Mouse (Mus musculus) cerebral cortex, adult 2 months (tissue): Measurements from ENCODE around the gene Timm8a2.

Experiments used
- WGBS: fragments of 180-500 bp; shearing (Covaris S2); methylation state at CpG from one replicate; pipeline ENCODE4 v1.1.7; 2018; 5-methylcytosine and 5-hydroxymethylcytosine counted together

Gene Timm8a2

DNA sequence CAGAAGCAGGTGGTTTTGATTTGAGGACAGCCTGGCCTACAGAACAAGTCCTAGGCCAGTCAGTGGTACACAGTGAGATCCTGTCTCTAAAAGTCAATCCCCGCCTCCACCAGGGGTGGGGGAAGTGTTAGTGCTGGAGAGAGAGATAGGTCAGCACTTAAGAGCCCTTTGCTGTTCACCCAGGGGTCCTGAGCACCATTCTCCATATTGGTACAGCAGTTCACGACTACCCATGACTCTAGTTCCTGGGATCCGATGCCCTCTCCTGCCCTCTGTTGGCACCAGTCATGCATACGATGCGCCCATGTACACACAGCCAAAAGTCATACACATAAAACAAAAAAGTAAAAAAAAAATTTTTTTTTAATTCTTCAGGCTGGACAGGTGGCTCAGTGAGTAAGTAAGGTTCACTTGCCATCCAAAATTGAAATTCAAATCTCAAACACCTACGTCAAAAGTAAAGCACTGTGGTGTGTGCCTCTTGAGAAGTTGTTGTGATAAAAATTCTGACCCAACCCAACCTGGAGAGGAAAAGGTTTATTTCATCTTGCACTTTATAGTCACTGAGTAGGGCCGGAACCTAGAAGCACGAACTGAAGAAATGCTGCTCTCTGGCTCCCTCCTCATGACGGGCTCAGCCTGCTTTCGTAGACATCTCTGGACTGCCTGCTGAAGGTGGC is 28.1 kb downstream of the Timm8a2 start:
- WGBS, result 91% methylated on average over 10 of the region's 10 CpGs

DNA sequence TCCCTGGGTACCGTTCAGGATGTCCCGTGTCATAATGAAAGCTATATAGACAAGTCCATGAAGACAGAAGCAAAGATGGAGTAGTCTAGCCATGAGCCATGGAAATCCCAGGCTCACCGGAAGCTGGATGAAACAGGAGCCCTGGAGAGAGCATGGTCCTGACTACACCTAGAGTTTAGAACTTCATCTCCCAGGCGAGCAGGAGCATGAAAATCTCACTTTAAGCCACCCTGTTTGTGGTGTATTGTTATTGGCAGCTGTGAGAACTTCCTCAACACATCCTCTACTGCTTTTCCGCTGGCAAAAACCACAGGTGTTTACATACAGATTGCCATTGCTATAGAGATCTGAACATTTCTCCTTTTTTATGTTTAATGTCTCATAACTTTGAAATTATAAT is 29.1 kb downstream of the Timm8a2 start:
- WGBS, result 77% methylated on average over 5 of the region's 5 CpGs

DNA sequence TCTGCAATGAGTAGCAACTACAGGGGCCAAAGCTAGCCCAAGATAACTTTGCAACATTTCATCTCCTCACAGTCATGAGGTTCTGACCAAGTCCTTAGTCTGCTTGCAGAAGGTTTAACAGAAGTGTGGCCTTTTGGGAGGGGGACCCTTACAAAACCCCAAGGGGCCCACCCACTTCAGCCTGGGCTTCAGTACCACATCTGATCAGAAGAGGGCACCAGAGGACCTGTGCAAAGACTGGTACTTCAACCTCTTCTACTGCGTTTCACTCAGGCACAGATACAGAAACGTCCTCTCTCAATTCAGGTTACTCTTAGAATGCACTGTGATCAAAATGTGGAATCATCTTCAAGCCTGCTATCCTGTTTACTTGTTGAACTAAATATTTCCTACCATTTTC is 30.0 kb downstream of the Timm8a2 start:
- 0% methylated on average over 2 of the region's 2 CpGs for WGBS

GRCm38 (mm10) chr14:122066243-122066642 is 31.8 kb downstream of the Timm8a2 start:
- 81% methylated on average over 4 of the region's 4 CpGs for WGBS

GRCm38 (mm10) chr14:122068036-122068435 is 33.6 kb downstream of the Timm8a2 start:
- 65% methylated on average over 3 of the region's 3 CpGs for WGBS

- 65% methylated on average over 11 of the region's 11 CpGs for WGBS
Observed at GRCm38 (mm10) chr14:122068801-122069695, 34.6 kb downstream of the Timm8a2 start.

DNA sequence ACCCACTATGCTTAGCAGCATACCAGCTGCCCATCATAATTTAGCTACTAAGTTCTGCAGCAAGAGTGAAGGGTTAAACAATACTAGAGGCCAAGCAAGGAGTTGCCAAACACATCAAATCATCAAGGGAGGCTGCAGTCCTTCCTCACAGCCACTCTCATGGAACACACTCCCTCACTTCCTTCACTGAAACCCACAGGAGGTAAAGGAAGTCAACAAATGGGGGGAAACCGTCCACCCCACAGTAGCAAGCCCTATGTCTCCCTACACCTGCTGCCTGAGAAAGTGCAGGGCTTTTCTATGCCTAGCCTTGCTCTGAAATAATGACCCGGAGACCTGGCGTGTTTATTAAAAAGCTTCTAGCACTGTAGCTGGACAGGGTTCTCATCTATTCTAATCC is 35.5 kb downstream of the Timm8a2 start:
- 80% methylated on average over 3 of the region's 3 CpGs for WGBS

- WGBS, result 95% methylated on average over 5 of the region's 5 CpGs
Observed at GRCm38 (mm10) chr14:122073422-122073821, 38.9 kb downstream of the Timm8a2 start.

- 60% methylated on average over 10 of the region's 10 CpGs for WGBS
Observed at GRCm38 (mm10) chr14:122074360-122074759, 39.9 kb downstream of the Timm8a2 start.

- WGBS, result 87% methylated on average over 21 of the region's 21 CpGs
Observed at GRCm38 (mm10) chr14:122075485-122076200, 41.2 kb downstream of the Timm8a2 start.

GRCm38 (mm10) chr14:122077017-122077416 is 42.5 kb downstream of the Timm8a2 start:
- WGBS, result 88% methylated on average over 3 of the region's 3 CpGs

DNA sequence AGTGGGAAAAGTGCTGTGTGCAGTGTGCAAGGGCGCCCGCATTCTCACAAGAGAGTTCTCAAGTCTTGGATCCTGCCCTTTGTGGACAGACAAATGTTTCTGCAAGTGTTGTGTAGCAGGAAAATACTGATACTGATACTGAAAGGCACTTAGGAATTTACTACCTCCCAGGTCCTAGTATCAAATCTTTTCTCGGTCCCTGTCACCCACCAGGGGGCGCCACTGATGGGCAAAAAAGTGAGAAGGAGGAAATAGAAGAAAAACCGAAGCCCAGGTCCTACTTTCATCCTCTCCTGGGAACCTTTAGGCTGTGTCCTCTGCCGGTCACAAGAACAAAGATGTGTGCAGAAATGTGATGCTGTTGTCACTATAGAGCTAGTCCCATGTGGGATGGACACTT is 45.0 kb downstream of the Timm8a2 start:
- WGBS, result 46% methylated on average over 6 of the region's 6 CpGs

DNA sequence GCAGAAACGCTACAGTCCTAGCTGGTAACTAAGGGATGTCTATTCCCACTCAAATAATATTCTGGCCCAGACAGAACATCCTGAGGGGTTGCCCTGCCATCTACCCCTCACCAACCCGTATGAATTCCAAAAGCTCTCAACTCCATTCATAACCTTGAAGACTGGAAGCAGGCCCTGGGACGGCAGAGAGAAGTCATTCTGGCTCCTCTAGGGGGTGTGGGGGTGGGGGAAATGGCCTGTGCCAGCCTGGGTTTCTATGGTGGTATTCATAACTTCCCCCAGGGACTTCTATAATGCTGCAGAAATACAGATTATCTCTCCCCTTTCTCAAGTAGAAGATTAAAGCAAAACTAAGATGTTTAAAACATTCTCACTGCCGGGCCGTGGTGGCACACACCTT is 45.4 kb downstream of the Timm8a2 start:
- 82% methylated on average over 5 of the region's 5 CpGs for whole genome bisulfite sequencing

- 55% methylated on average over 3 of the region's 3 CpGs for WGBS
Observed at GRCm38 (mm10) chr14:122081308-122081707, 46.8 kb downstream of the Timm8a2 start.

- WGBS, result 86% methylated on average over 7 of the region's 7 CpGs
Observed at GRCm38 (mm10) chr14:122083499-122083898, 49.0 kb downstream of the Timm8a2 start.

- WGBS, result 87% methylated on average over 5 of the region's 5 CpGs
Observed at GRCm38 (mm10) chr14:122087956-122088355, 53.5 kb downstream of the Timm8a2 start.
